18 mouse cellular contexts compared by ENCODE assay signal in genomic region chr16:6640330-6640729, GRCm38 (mm10).
DNase-seq lines count a peak whose midpoint lies in the region; ATAC-seq lines count a peak whose summit lies in the region.
"Had no signal": no experiment of that assay in that cellular context is flagged by ENCODE, and none has a peak within 500 bp of the region (broad histone marks: within the 10 kb centered on the region; RNA-seq: fewer than 3 reads in every experiment).

No protein-coding gene starts in this region.

- ATAC-seq in frontal cortex, adult (ENCODE audit: low TSS enrichment): peak; percentile 75
- ATAC-seq: activated CD4-positive, CD25-positive, alpha-beta regulatory T cell, adult 4 months; CD4-positive, CD25-positive, alpha-beta regulatory T cell, adult 4 months; Patski had no signal

- no peak for DNase-seq in frontal cortex, postnatal 36 days (ENCODE audit: low spot score in 2 of 2)
- peak; percentile 56 for DNase-seq in brain, adult 2 months (ENCODE audit: low read depth, low spot score)
- no peak for DNase-seq in cerebellum, adult 9-10 months
- DNase-seq: adrenal gland, adult 2 months; adrenal gland, adult 8-10 months; adrenal gland, postnatal 10 days; adrenal gland, postnatal 14 days; adrenal gland, postnatal 25 days; adrenal gland, postnatal 36 days; B cell, adult 2 months; cerebellum, adult 11 months; cerebellum, adult 11-12 months; cerebellum, adult 18-20 months; cerebellum, adult 2 months had no signal
